Mouse (Mus musculus) heart, embryonic 15.5 days (tissue): Measurements from ENCODE around the gene Rpe. TPM values are rescaled to one million over a fixed set of nuclear protein-coding genes. Genes with fewer than 3 reads are reported as not detected.

ENCODE experiments used
- ATAC-seq: fragments of 200-750 bp; cut with Nextera tagmentation; replicated peaks from 2 replicates; pipeline ENCODE4 v1.8.0; 2017; ENCODE audit warnings: low read depth, moderate TSS enrichment; ENCODE audit not compliant: insufficient number of reproducible peaks, insufficient read depth, low FRiP score
- H3K27ac ChIP-seq: fragments of 300-500 bp; sonication (generic); 2 replicates; pipeline ENCODE4 v1.5.1; 2015; ENCODE audit warnings: mild to moderate bottlenecking, inconsistent platforms
- H3K27me3 ChIP-seq: fragments of 300-500 bp; sonication (generic); 2 replicates; pipeline ENCODE4 v1.6.1; 2015; ENCODE audit warnings: inconsistent platforms
- H3K36me3 ChIP-seq: fragments of 300-500 bp; sonication (generic); 2 replicates; pipeline ENCODE4 v1.6.1; 2015; ENCODE audit warnings: mild to moderate bottlenecking, inconsistent platforms
- H3K4me1 ChIP-seq: fragments of 300-500 bp; sonication (generic); replicated peaks from 2 replicates; pipeline ENCODE4 v1.6.1; 2015; ENCODE audit warnings: inconsistent platforms
- H3K4me2 ChIP-seq: fragments of 300-500 bp; sonication (generic); 2 replicates; pipeline ENCODE4 v1.6.1; 2015; ENCODE audit warnings: inconsistent platforms, mild to moderate bottlenecking, moderate library complexity
- H3K4me3 ChIP-seq: fragments of 300-500 bp; sonication (generic); 2 replicates; pipeline ENCODE4 v1.5.1; 2015; ENCODE audit warnings: mild to moderate bottlenecking, inconsistent platforms
- H3K9ac ChIP-seq: fragments of 300-500 bp; sonication (generic); 2 replicates; pipeline ENCODE4 v1.6.1; 2015; ENCODE audit warnings: mild to moderate bottlenecking, inconsistent platforms
- H3K9me3 ChIP-seq: fragments of 300-500 bp; sonication (generic); replicated peaks from 2 replicates; pipeline ENCODE4 v1.6.1; 2016; ENCODE audit warnings: inconsistent platforms
- WGBS: fragments of 180-500 bp; shearing (Covaris S2); methylation state at CpG from one replicate; pipeline ENCODE4 v1.1.7; 2015; ENCODE audit warnings: mixed read lengths; 5-methylcytosine and 5-hydroxymethylcytosine counted together
- polyA plus RNA-seq: library from polyadenylated mRNA; unstranded; fragments of >200 nt; fragmentation: Nextera tagmentation; extraction: Ambion mirVana; gene quantifications from 2 replicates; pipeline ENCODE4 v1.2.1, GENCODE M21; 2015

Gene Rpe
- polyA plus RNA-seq = 25.1 and 29.3 TPM in 2 replicates

- H3K36me3 ChIP-seq = no peaks in the 10 kb centered on the region
- ATAC-seq = peak; percentile 100
Observed at GRCm38 (mm10) chr1:66700693-66701575, at the start of gene Rpe. Gene Rpe (plus strand): TSS chr1:66700831.

DNA sequence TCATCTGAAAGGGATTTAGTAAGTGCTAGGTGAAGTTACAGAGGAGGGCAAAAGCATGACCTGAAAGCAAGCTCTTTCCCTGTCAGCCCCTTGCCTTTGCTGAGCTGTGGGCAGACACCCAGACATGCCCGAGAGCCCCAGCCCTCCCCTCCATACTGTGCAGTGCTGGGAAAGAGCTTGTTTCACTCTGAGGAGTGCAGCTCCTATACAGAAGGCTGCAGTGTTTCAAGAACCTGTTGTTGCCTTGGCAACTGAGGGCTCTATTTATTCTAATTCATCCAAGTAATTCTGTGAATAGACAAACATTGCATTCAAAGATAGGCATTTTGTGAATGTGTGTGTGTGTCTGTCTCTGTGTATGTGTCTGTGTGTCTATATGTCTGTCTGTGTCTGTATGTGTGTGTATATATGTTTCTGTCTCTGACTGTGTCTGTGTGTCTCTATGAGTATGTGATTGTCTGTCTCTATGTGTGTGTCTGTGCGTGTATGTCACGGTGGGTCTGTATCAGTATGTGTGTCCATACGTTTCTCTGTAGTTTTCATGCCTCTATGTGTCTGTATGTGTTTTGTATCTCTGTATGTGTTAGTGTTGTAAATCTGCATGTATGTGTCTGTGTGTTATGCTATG is 45.4 kb upstream of the Rpe start:
- Histone ChIP-seq H3K9ac (no peak overlapping the region), H3K4me1 (no peaks in the 10 kb centered on the region), H3K9me3 (no peaks in the 10 kb centered on the region), H3K4me2 (no peak overlapping the region), H3K27me3 (no peaks in the 10 kb centered on the region), H3K27ac (no peak overlapping the region), H3K36me3 (no peaks in the 10 kb centered on the region), H3K4me3 (no peak overlapping the region)
- no peak for ATAC-seq
- 66% methylated on average over 4 of the region's 4 CpGs for WGBS

More at GRCm38 (mm10) chr1:66700693-66701575, at the start of gene Rpe:
- Histone ChIP-seq H3K4me1 (peaks cover 14% of the 10 kb centered on the region), H3K9me3 (no peaks in the 10 kb centered on the region), H3K27me3 (no peaks in the 10 kb centered on the region), H3K9ac (peak within 1 kb of the TSS; percentile 81), H3K4me2 (peak within 1 kb of the TSS; percentile 76), H3K4me3 (peak within 1 kb of the TSS; percentile 89), H3K27ac (peak within 1 kb of the TSS; percentile 80)
- WGBS = under 1% methylated on average over 73 of the region's 73 CpGs

DNA sequence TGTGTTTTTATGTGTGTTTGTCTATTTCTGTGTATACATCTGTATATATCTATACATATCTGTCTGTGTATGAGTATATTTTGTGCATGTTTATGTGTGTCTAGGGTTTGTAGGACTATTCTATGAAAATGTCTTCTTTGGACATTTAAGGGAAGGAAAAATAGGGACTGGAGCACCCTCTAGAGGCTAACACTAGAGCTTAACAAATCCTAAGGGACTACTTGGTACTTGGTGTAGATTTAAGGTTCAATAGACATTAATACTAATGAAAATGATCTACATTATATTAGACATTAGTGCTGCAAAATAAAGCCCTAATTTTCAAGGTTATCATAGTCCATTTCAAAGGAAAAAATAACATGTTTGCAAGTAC is 44.9 kb upstream of the Rpe start:
- Histone ChIP-seq H3K4me1 (no peaks in the 10 kb centered on the region), H3K27ac (no peak overlapping the region), H3K4me2 (no peak overlapping the region), H3K36me3 (no peaks in the 10 kb centered on the region), H3K4me3 (no peak overlapping the region), H3K9ac (no peak overlapping the region), H3K9me3 (no peaks in the 10 kb centered on the region), H3K27me3 (no peaks in the 10 kb centered on the region)
- ATAC-seq = no peak

- no peak overlapping the region for H3K4me2 ChIP-seq
- ATAC-seq = no peak
- 58% methylated on average over 7 of the region's 7 CpGs for WGBS
Observed at GRCm38 (mm10) chr1:66671475-66671874, 29.2 kb upstream of the Rpe start.

GRCm38 (mm10) chr1:66672812-66673211 is 27.8 kb upstream of the Rpe start:
- Histone ChIP-seq H3K9me3 (no peaks in the 10 kb centered on the region), H3K4me3 (no peak overlapping the region), H3K27ac (no peak overlapping the region), H3K4me2 (no peak overlapping the region), H3K4me1 (no peaks in the 10 kb centered on the region), H3K9ac (no peak overlapping the region), H3K36me3 (no peaks in the 10 kb centered on the region), H3K27me3 (no peaks in the 10 kb centered on the region)
- 78% methylated on average over 7 of the region's 7 CpGs for WGBS
- no peak for ATAC-seq

More at GRCm38 (mm10) chr1:66671475-66671874, 29.2 kb upstream of the Rpe start:
- Histone ChIP-seq H3K9ac (no peak overlapping the region), H3K27me3 (no peaks in the 10 kb centered on the region), H3K4me1 (no peaks in the 10 kb centered on the region), H3K9me3 (no peaks in the 10 kb centered on the region), H3K27ac (no peak overlapping the region), H3K36me3 (no peaks in the 10 kb centered on the region), H3K4me3 (no peak overlapping the region)

DNA sequence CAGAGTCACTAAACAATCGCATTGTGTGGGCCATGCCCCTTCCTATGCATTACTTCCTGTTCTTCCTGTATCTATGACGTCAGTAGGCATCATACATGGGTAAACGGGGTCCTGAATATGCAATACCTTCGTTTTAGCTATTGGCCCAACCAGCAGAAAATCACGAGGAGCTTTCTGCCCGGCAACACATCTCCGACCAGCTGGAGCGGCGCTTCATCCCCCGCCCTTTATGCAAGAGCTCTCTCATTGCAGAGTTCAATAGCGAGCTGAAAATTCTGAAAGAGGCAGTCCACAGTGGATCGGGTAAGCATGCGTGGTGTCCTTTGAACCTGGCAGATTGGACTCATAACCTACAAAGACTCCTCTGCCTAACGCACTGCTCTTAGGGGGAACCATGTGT is 22.7 kb upstream of the Rpe start:
- no peak overlapping the region for H3K4me2 ChIP-seq
- no peaks in the 10 kb centered on the region for H3K9me3 ChIP-seq
- H3K4me3 ChIP-seq = no peak overlapping the region
- H3K36me3 ChIP-seq = no peaks in the 10 kb centered on the region
- no peak overlapping the region for H3K9ac ChIP-seq
- ATAC-seq = no peak
- H3K27me3 ChIP-seq = no peaks in the 10 kb centered on the region
- 76% methylated on average over 14 of the region's 14 CpGs for WGBS
- H3K4me1 ChIP-seq = no peaks in the 10 kb centered on the region
- H3K27ac ChIP-seq = no peak overlapping the region

DNA sequence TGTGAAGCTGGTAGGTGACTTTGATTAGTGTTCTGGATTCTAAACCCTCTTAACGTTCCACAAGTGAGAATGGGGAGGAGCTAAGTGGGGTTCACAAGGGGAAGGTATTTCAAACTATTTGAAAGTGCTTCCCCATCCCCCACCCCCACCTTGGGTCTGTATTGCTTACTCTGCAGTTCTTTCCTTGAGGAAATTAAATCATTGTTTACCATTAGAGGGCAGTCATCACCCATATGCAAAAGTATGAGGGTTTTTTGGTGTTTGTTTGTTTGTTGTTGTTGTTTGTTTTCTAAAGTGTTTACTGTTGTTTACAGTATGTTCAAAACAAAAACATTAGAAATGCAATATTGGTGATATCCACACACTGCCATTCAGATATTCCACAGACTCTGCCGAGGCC is 22.0 kb upstream of the Rpe start:
- H3K4me1 ChIP-seq = no peaks in the 10 kb centered on the region
- no peak overlapping the region for H3K4me3 ChIP-seq
- no peaks in the 10 kb centered on the region for H3K27me3 ChIP-seq
- H3K4me2 ChIP-seq = no peak overlapping the region
- no peak overlapping the region for H3K27ac ChIP-seq
- ATAC-seq = no peak
- H3K36me3 ChIP-seq = no peaks in the 10 kb centered on the region
- no peak overlapping the region for H3K9ac ChIP-seq
- 35% methylated on average over 2 of the region's 2 CpGs for WGBS
- no peaks in the 10 kb centered on the region for H3K9me3 ChIP-seq

GRCm38 (mm10) chr1:66682974-66683373 is 17.7 kb upstream of the Rpe start:
- no peaks in the 10 kb centered on the region for H3K4me1 ChIP-seq
- H3K4me3 ChIP-seq = no peak overlapping the region
- 74% methylated on average over 5 of the region's 5 CpGs for WGBS
- no peak for ATAC-seq
- no peaks in the 10 kb centered on the region for H3K27me3 ChIP-seq
- no peak overlapping the region for H3K9ac ChIP-seq
- no peak overlapping the region for H3K27ac ChIP-seq
- no peaks in the 10 kb centered on the region for H3K9me3 ChIP-seq
- H3K4me2 ChIP-seq = no peak overlapping the region
- no peaks in the 10 kb centered on the region for H3K36me3 ChIP-seq

DNA sequence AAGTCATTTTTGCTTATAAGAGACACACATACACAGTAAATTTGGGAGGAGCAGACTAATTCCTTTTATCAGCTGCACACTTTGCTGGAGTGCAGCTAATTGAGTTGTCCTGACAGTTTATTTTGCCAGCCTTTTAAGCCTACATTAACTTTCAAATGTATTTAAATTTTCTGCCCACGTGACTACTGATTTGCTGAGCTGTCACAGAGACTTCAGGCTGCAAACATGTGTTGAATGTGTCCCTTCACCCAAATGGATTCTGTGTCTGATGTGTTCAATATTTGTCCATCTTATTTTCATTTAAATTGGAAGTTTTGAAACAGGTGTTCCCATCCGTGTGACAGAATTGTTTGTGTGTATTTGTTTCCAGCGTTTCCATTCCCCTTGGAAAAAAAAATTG is 8.9 kb upstream of the Rpe start:
- no peak for ATAC-seq
- Histone ChIP-seq H3K4me1 (no peaks in the 10 kb centered on the region), H3K27ac (no peak overlapping the region), H3K9me3 (no peaks in the 10 kb centered on the region), H3K4me2 (no peak overlapping the region), H3K36me3 (no peaks in the 10 kb centered on the region), H3K27me3 (no peaks in the 10 kb centered on the region), H3K9ac (no peak overlapping the region), H3K4me3 (no peak overlapping the region)
- 62% methylated on average over 3 of the region's 3 CpGs for WGBS

- Histone ChIP-seq H3K9me3 (no peaks in the 10 kb centered on the region), H3K4me1 (no peaks in the 10 kb centered on the region), H3K4me2 (no peak overlapping the region), H3K27ac (no peak overlapping the region), H3K9ac (no peak overlapping the region), H3K27me3 (no peaks in the 10 kb centered on the region), H3K4me3 (no peak overlapping the region), H3K36me3 (no peaks in the 10 kb centered on the region)
- ATAC-seq = no peak
- 57% methylated on average over 1 of the region's 1 CpGs for WGBS
Observed at GRCm38 (mm10) chr1:66692308-66692707, 8.3 kb upstream of the Rpe start.

DNA sequence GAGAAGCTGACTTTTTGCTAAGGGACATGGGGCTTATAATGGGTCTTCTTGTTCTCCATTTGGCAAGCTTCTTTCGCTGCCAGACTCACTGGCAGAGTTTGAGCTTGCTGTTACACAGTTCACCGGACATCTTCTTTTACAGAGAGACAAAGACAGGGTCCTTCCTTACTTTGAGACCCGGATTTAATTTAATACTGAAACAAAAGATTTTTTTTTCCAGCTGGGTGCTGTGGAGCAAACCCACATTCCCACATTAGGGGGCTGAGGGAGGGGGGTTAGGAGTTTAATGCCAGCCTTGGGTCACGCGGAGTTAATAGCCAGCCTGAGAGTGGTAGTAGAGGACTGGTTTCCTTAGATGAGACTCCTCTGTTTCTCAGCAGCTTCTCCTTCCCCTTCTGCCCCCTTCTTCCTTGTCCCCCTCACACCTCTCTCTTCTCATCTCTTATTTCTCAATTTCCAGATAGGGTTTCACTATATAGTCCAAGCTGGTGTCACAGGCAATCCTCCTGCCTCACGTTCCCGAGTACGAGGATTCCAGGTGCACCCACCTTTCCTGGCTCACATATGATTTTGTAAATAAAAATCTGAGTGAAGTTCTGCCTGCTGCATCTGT is 7.7 kb upstream of the Rpe start:
- Histone ChIP-seq H3K4me3 (no peak overlapping the region), H3K9me3 (no peaks in the 10 kb centered on the region), H3K9ac (no peak overlapping the region), H3K4me1 (no peaks in the 10 kb centered on the region), H3K36me3 (no peaks in the 10 kb centered on the region), H3K27ac (no peak overlapping the region), H3K4me2 (no peak overlapping the region), H3K27me3 (no peaks in the 10 kb centered on the region)
- WGBS = 85% methylated on average over 8 of the region's 8 CpGs
- ATAC-seq = no peak
